Mouse (Mus musculus): ENCODE results near the gene Zc3h10.
A peak's percentile ranks its signal among the peaks of the same experiment; 100 is the strongest.
"Not testable (repeated sequence)": the region's sequence is repeated elsewhere in the genome, so short reads cannot be mapped to it uniquely, and the experiment has no call there.

Gene Zc3h10

GRCm38 (mm10) chr10:128550144-128550823 is 2.7 kb upstream of the Zc3h10 start:
- not testable (repeated sequence) for DNase-seq

- not testable (repeated sequence) for DNase-seq
Observed at GRCm38 (mm10) chr10:128549682-128550057, 2.1 kb upstream of the Zc3h10 start.

GRCm38 (mm10) chr10:128548947-128549681 is 1.5 kb upstream of the Zc3h10 start, which contains the start of gene Rpl41:
TSS of gene Rpl41 (minus strand) at chr10:128549305.
- peak; percentile 96 for DNase-seq

GRCm38 (mm10) chr10:128548051-128548791 is 647 bp upstream of the Zc3h10 start:
- not testable (repeated sequence) for DNase-seq

GRCm38 (mm10) chr10:128546787-128547186 is 787 bp downstream of the Zc3h10 start:
- DNase-seq, result no peak

- DNase-seq, result no peak
Observed at GRCm38 (mm10) chr10:128546361-128546760, 1.2 kb downstream of the Zc3h10 start.

GRCm38 (mm10) chr10:128545570-128545898 is 2.0 kb downstream of the Zc3h10 start:
- no peak for DNase-seq

GRCm38 (mm10) chr10:128544674-128545569 is 2.7 kb downstream of the Zc3h10 start:
- no peak for DNase-seq

- DNase-seq, result no peak
Observed at GRCm38 (mm10) chr10:128544151-128544657, 3.4 kb downstream of the Zc3h10 start.

GRCm38 (mm10) chr10:128543100-128543499 is 4.5 kb downstream of the Zc3h10 start:
- DNase-seq, result no peak

GRCm38 (mm10) chr10:128538340-128538870 is 9.2 kb downstream of the Zc3h10 start:
- DNase-seq, result no peak

GRCm38 (mm10) chr10:128536266-128536940 is 11.2 kb downstream of the Zc3h10 start:
- DNase-seq, result peak; percentile 87

- no peak for DNase-seq
Observed at GRCm38 (mm10) chr10:128535624-128536265, 11.8 kb downstream of the Zc3h10 start.

GRCm38 (mm10) chr10:128535206-128535605 is 12.4 kb downstream of the Zc3h10 start:
- no peak for DNase-seq

- DNase-seq, result no peak
Observed at GRCm38 (mm10) chr10:128526366-128527356, 20.9 kb downstream of the Zc3h10 start.

- DNase-seq, result peak; percentile 98
Observed at GRCm38 (mm10) chr10:128525671-128526308, 21.8 kb downstream of the Zc3h10 start, which contains the start of gene Esyt1. TSS of gene Esyt1 (minus strand) at chr10:128525871.

- peak; percentile 31 for DNase-seq
Observed at GRCm38 (mm10) chr10:128524732-128525662, 22.6 kb downstream of the Zc3h10 start.

Measured in kidney, adult 11 months (tissue).